Mouse (Mus musculus): ENCODE measurements around the gene Rab11fip4. TPM values are rescaled to one million over a fixed set of nuclear protein-coding genes. Genes with fewer than 3 reads are reported as not detected.
A peak's percentile ranks its signal among the peaks of the same experiment; 100 is the strongest.

Gene Rab11fip4
- polyA plus RNA-seq, 1 experiment from 2014 or later = 1.7 TPM

DNA sequence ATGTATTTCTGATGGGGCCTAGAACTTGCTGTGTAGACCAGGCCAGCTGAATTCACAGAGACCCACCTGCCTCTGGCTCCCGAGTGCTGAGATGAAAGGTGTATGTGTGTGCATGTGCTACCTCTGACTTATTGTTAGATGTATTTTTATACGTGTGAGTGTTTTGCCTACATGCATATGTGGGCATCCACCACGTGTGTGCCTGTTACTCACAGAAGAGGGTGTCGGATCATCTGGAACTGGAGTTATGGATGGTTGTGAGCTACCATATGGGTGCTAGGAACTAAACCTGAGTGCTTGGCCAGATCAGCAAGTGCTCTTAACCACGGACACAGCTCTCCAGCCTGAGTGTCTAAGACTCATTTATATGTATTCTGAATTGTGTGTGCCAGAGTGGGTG lies 90.2 kb downstream of the Rab11fip4 start:
- H3K9ac ChIP-seq (ENCODE audit: low read depth, low read length) = no peak overlapping the region
- no peaks in the 10 kb centered on the region for H3K9me3 ChIP-seq (ENCODE audit: control insufficient read depth)
- 85% methylated on average over 5 of the region's 5 CpGs for WGBS
- no peak overlapping the region for H3K27ac ChIP-seq (ENCODE audit: low read depth, low read length)
- H3K36me3 ChIP-seq (ENCODE audit: control insufficient read depth, insufficient read depth) = no peaks in the 10 kb centered on the region
- no peaks in the 10 kb centered on the region for H3K27me3 ChIP-seq (replicated peaks; ENCODE audit: control insufficient read depth, insufficient read depth, low read length)
- no peak overlapping the region for H3K4me3 ChIP-seq (ENCODE audit: low read depth, low read length)
- H3K4me1 ChIP-seq (replicated peaks; ENCODE audit: control insufficient read depth, insufficient read depth, low read length) = no peaks in the 10 kb centered on the region
- no peak for TF ChIP-seq CTCF (IDR thresholded peaks at IDR 0.05; ENCODE audit: low read depth)
- no peak for ATAC-seq
- H3K4me2 ChIP-seq (replicated peaks; ENCODE audit: low read depth) = no peak overlapping the region

DNA sequence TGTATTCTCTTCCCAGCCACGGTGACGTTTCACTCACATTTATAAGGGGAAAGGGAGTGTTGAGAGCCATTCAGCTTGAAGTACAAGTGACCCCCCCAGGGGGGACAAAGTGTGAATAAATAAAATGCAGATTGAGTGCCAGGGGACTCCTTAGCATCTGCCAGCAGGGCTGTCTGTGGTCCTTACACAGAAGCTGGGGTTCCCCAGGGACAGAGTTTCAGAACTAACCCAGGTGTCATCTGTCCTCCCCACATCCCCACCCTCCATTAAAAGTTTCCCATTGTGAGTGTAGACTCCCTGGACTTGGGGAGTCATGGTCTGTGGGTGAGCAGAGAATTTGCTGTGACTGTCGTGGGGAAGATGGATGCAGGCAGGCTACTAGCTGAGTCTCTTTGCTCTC lies 90.8 kb downstream of the Rab11fip4 start:
- no peak overlapping the region for H3K4me2 ChIP-seq (replicated peaks; ENCODE audit: low read depth)
- ATAC-seq = no peak
- no peaks in the 10 kb centered on the region for H3K4me1 ChIP-seq (replicated peaks; ENCODE audit: control insufficient read depth, insufficient read depth, low read length)
- H3K27ac ChIP-seq (ENCODE audit: low read depth, low read length) = no peak overlapping the region
- H3K9me3 ChIP-seq (ENCODE audit: control insufficient read depth) = no peaks in the 10 kb centered on the region
- 60% methylated on average over 3 of the region's 3 CpGs for WGBS
- no peaks in the 10 kb centered on the region; the same call in 1 of the 2 replicates for H3K36me3 ChIP-seq (ENCODE audit: control insufficient read depth, insufficient read depth)
- no peak overlapping the region for H3K9ac ChIP-seq (ENCODE audit: low read depth, low read length)
- no peak for TF ChIP-seq CTCF (IDR thresholded peaks at IDR 0.05; ENCODE audit: low read depth)
- H3K27me3 ChIP-seq (replicated peaks; ENCODE audit: control insufficient read depth, insufficient read depth, low read length) = no peaks in the 10 kb centered on the region
- H3K4me3 ChIP-seq (ENCODE audit: low read depth, low read length) = no peak overlapping the region

DNA sequence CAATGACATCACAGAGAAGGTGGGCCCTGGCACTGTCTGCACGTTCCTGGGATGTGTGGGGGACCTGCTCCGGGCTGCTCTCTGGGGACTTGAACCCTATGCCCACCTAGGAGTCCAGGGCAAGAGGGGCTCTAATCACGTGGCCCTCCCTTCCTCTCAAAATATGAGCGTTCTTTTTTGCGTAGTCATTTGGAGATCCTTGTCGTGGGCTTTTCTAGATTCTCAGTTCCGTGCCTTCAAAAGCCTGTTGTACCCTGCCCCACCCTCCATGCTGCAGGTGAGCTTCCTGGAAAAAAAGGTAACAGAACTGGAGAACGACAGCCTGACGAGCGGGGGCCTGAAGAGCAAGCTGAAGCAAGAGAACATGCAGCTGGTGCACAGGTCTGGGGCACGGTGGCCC lies 94.1 kb downstream of the Rab11fip4 start:
- Histone ChIP-seq H3K4me2 (replicated peaks; ENCODE audit: low read depth) (no peak overlapping the region), H3K9ac (ENCODE audit: low read depth, low read length) (no peak overlapping the region), H3K4me1 (replicated peaks; ENCODE audit: control insufficient read depth, insufficient read depth, low read length) (no peaks in the 10 kb centered on the region), H3K9me3 (ENCODE audit: control insufficient read depth) (no peaks in the 10 kb centered on the region), H3K27ac (ENCODE audit: low read depth, low read length) (no peak overlapping the region), H3K4me3 (ENCODE audit: low read depth, low read length) (no peak overlapping the region), H3K36me3 (ENCODE audit: control insufficient read depth, insufficient read depth) (no peaks in the 10 kb centered on the region; the same call in 1 of the 2 replicates), H3K27me3 (replicated peaks; ENCODE audit: control insufficient read depth, insufficient read depth, low read length) (no peaks in the 10 kb centered on the region)
- no peak for ATAC-seq
- no peak for TF ChIP-seq CTCF (IDR thresholded peaks at IDR 0.05; ENCODE audit: low read depth)
- WGBS = 85% methylated on average over 11 of the region's 11 CpGs

DNA sequence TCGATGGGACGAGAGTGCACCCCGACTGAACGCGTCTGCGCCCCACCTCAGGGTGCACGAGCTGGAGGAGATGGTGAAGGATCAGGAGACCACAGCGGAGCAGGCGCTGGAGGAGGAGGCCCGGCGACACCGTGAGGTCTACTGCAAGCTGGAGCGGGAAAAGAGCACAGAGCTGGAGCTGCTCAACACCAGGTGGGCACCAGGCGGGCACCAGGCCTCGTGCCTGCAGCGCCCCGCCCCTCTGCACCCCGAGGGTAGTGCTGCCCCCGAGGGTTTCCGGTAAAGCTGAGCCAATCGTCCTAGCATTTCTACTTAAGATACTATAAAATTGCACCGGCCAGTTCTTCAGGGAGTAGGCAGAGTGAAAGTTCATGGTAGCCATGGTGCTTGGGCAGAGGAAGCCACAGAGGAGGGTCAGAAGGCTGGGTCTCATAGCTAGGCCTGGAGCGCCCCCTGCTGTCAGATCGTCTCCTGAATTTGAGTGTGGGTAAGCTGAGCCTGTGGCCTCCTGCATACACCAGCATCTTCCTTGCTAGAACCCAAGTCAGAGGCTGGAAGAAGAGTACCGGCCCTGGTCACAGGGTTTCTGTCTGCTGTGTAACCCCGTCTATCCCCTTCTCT lies 95.6 kb downstream of the Rab11fip4 start:
- Histone ChIP-seq H3K27me3 (replicated peaks; ENCODE audit: control insufficient read depth, insufficient read depth, low read length) (no peaks in the 10 kb centered on the region), H3K4me1 (replicated peaks; ENCODE audit: control insufficient read depth, insufficient read depth, low read length) (no peaks in the 10 kb centered on the region), H3K4me3 (ENCODE audit: low read depth, low read length) (no peak overlapping the region), H3K27ac (ENCODE audit: low read depth, low read length) (no peak overlapping the region), H3K4me2 (replicated peaks; ENCODE audit: low read depth) (no peak overlapping the region), H3K36me3 (ENCODE audit: control insufficient read depth, insufficient read depth) (no peaks in the 10 kb centered on the region; the same call in 1 of the 2 replicates), H3K9me3 (ENCODE audit: control insufficient read depth) (no peaks in the 10 kb centered on the region), H3K9ac (ENCODE audit: low read depth, low read length) (no peak overlapping the region)
- 65% methylated on average over 26 of the region's 26 CpGs for WGBS
- peak; percentile 93 for TF ChIP-seq CTCF (IDR thresholded peaks at IDR 0.05; ENCODE audit: low read depth)
- ATAC-seq = peak; percentile 48; the same call in 1 of the 2 replicates

DNA sequence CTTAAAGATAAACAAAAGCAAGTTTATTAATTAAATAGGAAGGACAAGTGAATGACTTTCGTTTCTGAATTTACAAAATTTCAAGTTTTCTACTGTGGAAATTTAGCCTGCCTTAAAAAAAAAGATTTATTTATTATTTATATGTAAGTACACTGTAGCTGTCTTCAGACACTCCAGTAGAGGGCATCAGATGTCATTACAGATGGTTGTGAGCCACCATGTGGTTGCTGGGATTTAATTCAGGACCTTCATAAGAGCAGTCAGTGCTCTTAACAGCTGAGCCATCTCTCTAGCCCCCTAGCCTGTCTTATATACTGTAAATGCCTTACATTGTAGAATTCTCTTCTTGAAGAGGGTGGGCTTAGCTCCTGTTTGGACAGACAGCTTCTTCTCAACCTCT lies 98.9 kb downstream of the Rab11fip4 start:
- Histone ChIP-seq H3K27ac (ENCODE audit: low read depth, low read length) (no peak overlapping the region), H3K4me1 (replicated peaks; ENCODE audit: control insufficient read depth, insufficient read depth, low read length) (no peaks in the 10 kb centered on the region), H3K9ac (ENCODE audit: low read depth, low read length) (no peak overlapping the region), H3K9me3 (ENCODE audit: control insufficient read depth) (no peaks in the 10 kb centered on the region), H3K4me3 (ENCODE audit: low read depth, low read length) (no peak overlapping the region), H3K27me3 (replicated peaks; ENCODE audit: control insufficient read depth, insufficient read depth, low read length) (no peaks in the 10 kb centered on the region), H3K36me3 (ENCODE audit: control insufficient read depth, insufficient read depth) (no peaks in the 10 kb centered on the region; the same call in 1 of the 2 replicates), H3K4me2 (replicated peaks; ENCODE audit: low read depth) (no peak overlapping the region)
- 79% methylated on average over 1 of the region's 1 CpGs for WGBS
- no peak for ATAC-seq
- TF ChIP-seq CTCF (IDR thresholded peaks at IDR 0.05; ENCODE audit: low read depth) = peak; percentile 40

DNA sequence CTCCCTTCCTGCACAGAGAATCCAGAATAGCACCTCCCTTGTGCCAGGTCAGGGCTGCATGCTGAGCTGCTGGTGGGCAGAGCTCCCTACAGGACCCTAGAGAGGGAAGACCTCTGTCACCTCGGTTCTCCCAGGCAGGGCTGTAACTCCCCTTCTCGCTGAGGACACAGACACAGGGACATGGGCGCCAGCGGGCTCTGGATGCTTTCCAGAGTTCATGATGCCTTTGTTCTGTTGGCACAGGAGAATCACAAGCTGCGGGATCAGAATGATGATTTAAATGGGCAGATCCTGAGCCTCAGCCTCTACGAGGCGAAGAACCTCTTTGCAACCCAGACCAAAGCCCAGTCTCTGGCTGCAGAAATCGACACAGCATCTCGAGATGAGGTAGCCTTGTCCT lies 100.5 kb downstream of the Rab11fip4 start:
- no peaks in the 10 kb centered on the region for H3K9me3 ChIP-seq (ENCODE audit: control insufficient read depth)
- H3K4me1 ChIP-seq (replicated peaks; ENCODE audit: control insufficient read depth, insufficient read depth, low read length) = no peaks in the 10 kb centered on the region
- no peak for ATAC-seq
- 83% methylated on average over 9 of the region's 9 CpGs for WGBS
- no peak overlapping the region for H3K4me3 ChIP-seq (ENCODE audit: low read depth, low read length)
- H3K4me2 ChIP-seq (replicated peaks; ENCODE audit: low read depth) = no peak overlapping the region
- no peak overlapping the region for H3K27ac ChIP-seq (ENCODE audit: low read depth, low read length)
- no peaks in the 10 kb centered on the region for H3K27me3 ChIP-seq (replicated peaks; ENCODE audit: control insufficient read depth, insufficient read depth, low read length)
- no peak for TF ChIP-seq CTCF (IDR thresholded peaks at IDR 0.05; ENCODE audit: low read depth)
- no peaks in the 10 kb centered on the region; the same call in 1 of the 2 replicates for H3K36me3 ChIP-seq (ENCODE audit: control insufficient read depth, insufficient read depth)
- H3K9ac ChIP-seq (ENCODE audit: low read depth, low read length) = no peak overlapping the region
